Mouse (Mus musculus) neural tube, embryonic 13.5 days (tissue): Measurements from ENCODE around the gene Gm14325. TPM values are rescaled to one million over a fixed set of nuclear protein-coding genes. Genes with fewer than 3 reads are reported as not detected.
"Not testable (repeated sequence)": the region's sequence is repeated elsewhere in the genome, so short reads cannot be mapped to it uniquely, and the experiment has no call there.

Source experiments
- ATAC-seq: fragments of 200-750 bp; cut with Nextera tagmentation; 2 replicates; pipeline ENCODE4 v1.8.0; 2017; ENCODE audit warnings: low read depth, mild to moderate bottlenecking, moderate TSS enrichment, moderate library complexity
- H3K27ac ChIP-seq: fragments of 300-500 bp; sonication (generic); replicated peaks from 2 replicates; pipeline ENCODE4 v1.5.1; 2015; ENCODE audit warnings: moderate library complexity, mild to moderate bottlenecking, inconsistent platforms
- H3K27me3 ChIP-seq: fragments of 300-500 bp; sonication (generic); 2 replicates; pipeline ENCODE4 v1.6.1; 2015; ENCODE audit warnings: mild to moderate bottlenecking, inconsistent platforms
- H3K36me3 ChIP-seq: fragments of 300-500 bp; sonication (generic); 2 replicates; pipeline ENCODE4 v1.6.1; 2015; ENCODE audit warnings: mild to moderate bottlenecking, inconsistent platforms
- H3K4me1 ChIP-seq: fragments of 300-500 bp; sonication (generic); replicated peaks from 2 replicates; pipeline ENCODE4 v1.6.1; 2015; ENCODE audit warnings: inconsistent platforms
- H3K4me2 ChIP-seq: fragments of 300-500 bp; sonication (generic); 2 replicates; pipeline ENCODE4 v1.6.1; 2015; ENCODE audit warnings: inconsistent platforms, mild to moderate bottlenecking, moderate library complexity
- H3K4me3 ChIP-seq: fragments of 300-500 bp; sonication (generic); 2 replicates; pipeline ENCODE4 v1.5.1; 2015; ENCODE audit warnings: mild to moderate bottlenecking, inconsistent platforms
- H3K9ac ChIP-seq: fragments of 300-500 bp; sonication (generic); 2 replicates; pipeline ENCODE4 v1.6.1; 2015; ENCODE audit warnings: moderate library complexity, mild to moderate bottlenecking, inconsistent platforms
- H3K9me3 ChIP-seq: fragments of 300-500 bp; sonication (generic); 2 replicates; pipeline ENCODE4 v1.6.1; 2016; ENCODE audit warnings: inconsistent platforms
- WGBS: fragments of 180-500 bp; shearing (Covaris S2); methylation state at CpG from one replicate; pipeline ENCODE4 v1.1.7; 2015; 5-methylcytosine and 5-hydroxymethylcytosine counted together
- polyA plus RNA-seq: library from polyadenylated mRNA; unstranded; fragments of >200 nt; fragmentation: Nextera tagmentation; extraction: Ambion mirVana; gene quantifications from 2 replicates; pipeline ENCODE4 v1.2.1, GENCODE M21; 2015

The Gm14325 gene
- 35.0 and 36.1 TPM in 2 replicates for polyA plus RNA-seq

DNA sequence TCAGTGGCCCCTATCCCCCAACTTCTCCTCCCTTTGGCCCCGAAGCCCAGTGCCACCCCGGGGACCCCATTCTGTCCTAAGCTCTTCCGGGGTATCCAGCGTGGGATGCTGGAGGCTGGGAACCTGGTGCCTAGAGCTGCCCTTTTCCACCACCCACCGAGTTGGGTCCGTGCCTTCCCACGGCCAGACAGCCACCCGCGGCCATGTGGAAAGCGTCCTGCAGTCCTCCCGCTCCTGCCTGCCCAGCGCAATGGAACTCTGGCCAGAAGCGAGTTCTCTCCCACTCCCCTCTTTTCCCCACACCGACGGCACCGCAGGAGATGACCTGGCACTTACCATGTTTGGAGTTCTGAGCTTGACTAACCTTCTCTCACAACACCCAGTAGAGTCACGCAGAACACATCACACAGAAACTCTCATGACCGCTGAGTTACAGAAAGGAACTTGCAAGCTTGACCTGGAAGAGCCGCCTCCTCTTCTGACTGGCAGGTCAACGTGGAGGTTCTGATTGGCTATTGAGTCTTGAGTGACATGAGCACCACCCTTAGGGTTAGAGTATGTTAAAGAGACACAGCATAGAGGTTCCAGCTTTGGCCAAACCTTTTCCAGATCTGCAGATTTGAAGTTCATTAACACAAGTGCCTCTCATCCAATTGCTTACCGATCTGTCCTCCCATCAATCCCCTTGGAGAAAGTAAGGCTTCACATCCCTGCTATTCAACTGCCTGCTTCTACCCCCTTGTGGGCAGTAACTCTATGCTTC, at the start of gene Gm14325:
Gene Gm14325 (minus strand): TSS at position 436 of the 763 bp plus-strand sequence.
- peak within 1 kb of the TSS; percentile 42 for H3K4me3 ChIP-seq
- H3K27ac ChIP-seq, H3K4me1 ChIP-seq, H3K36me3 ChIP-seq, H3K27me3 ChIP-seq, H3K9me3 ChIP-seq, ATAC-seq: not testable (repeated sequence)
- WGBS: 1% methylated on average over 18 of the region's 21 CpGs
- peak within 1 kb of the TSS; percentile 64 for H3K9ac ChIP-seq
- H3K4me2 ChIP-seq: peak within 1 kb of the TSS; percentile 54

DNA sequence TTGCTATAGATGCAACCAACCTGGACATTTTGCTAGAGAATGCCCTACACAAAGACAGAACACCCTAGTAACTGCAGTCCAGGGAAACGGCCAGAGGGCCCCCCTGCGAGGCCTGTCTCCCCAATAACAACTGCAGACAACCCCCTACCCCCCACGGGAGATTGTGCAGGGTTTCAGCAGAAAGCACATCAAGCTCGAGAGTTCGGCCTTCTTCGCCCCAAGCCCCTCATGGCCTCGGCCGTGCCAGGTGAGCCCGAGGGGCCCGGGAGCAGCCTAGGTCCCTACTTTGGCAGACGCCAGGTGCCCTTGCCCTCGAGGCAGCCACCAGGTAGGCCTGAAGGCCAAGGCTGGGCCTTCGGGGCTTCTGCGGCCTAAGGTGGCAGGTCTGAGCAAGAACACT, 47.6 kb upstream of the Gm14325 start:
- 94% methylated on average over 14 of the region's 14 CpGs for WGBS
- H3K9me3 ChIP-seq, H3K9ac ChIP-seq, H3K4me1 ChIP-seq, H3K36me3 ChIP-seq, ATAC-seq, H3K4me3 ChIP-seq, H3K27ac ChIP-seq, H3K27me3 ChIP-seq, H3K4me2 ChIP-seq: not testable (repeated sequence)

DNA sequence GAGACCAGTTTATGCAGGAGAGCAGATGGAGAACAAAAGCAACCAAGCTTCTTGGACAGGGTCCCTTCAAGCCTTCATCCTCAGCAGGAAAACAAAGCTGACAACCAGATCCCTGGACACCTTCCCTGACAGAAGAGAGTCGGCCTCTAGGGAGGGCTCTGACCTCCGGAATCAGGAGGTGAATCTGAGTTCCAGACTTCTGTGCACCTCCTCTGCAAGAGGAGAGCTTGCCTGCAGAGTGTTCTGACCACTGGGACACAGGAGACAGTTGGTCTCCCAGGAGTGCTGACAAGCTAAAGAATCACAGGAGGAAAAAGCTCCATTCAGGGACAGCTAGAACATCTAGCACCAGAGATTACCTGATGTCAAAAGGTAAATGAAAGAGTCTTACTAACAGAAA, 22.1 kb upstream of the Gm14325 start:
- H3K9me3 ChIP-seq, ATAC-seq, H3K4me1 ChIP-seq, H3K27ac ChIP-seq, H3K4me2 ChIP-seq, H3K9ac ChIP-seq, H3K4me3 ChIP-seq, H3K27me3 ChIP-seq, H3K36me3 ChIP-seq: not testable (repeated sequence)
- 91% methylated on average over 2 of the region's 2 CpGs for WGBS

DNA sequence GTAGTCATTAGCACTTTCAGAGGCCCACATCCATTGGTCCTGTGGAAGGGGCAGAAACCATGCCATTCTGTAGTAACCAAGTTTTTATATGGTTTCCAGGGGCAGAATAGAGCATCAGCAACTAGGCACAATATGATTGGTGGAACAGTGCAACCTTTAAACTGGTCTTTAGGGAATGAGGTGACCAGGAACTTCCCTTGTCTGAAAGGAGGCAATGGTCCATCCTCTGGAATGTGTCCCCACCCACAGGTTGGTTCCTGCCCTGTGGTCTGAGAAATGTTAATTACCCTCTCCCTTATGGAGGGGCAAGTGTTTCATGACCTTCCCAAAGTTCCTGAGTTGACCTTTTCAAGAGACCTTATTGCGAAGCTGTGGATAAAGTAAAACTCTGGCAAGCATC, 3.5 kb upstream of the Gm14325 start:
- H3K4me1 ChIP-seq, H3K36me3 ChIP-seq, H3K4me2 ChIP-seq, H3K27me3 ChIP-seq, H3K9me3 ChIP-seq, H3K9ac ChIP-seq, H3K27ac ChIP-seq, ATAC-seq, H3K4me3 ChIP-seq: not testable (repeated sequence)
- WGBS: 81% methylated on average over 1 of the region's 1 CpGs

DNA sequence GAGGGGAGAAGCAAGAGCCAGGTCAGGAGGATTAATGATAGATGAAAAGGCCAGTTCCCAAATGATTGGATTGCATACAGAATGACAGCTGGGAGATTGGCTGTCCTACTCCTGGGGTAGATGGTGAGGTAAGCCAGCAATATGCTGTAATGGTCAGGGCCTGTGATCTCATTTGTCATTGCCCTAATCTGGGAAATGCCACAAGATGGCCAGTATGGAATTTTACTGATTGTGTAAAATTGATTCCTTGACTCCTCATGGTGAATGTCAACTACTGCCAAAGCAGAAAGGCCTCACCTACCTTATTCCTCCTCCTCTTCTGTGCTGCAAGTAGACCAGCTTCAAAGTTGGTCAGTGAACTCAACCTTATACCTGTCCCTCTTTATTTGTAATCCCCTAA, 3.4 kb downstream of the Gm14325 start:
- not testable (repeated sequence) for H3K4me2 ChIP-seq, ATAC-seq, H3K9me3 ChIP-seq, H3K27me3 ChIP-seq, H3K4me3 ChIP-seq, H3K36me3 ChIP-seq, H3K9ac ChIP-seq, H3K4me1 ChIP-seq, H3K27ac ChIP-seq

DNA sequence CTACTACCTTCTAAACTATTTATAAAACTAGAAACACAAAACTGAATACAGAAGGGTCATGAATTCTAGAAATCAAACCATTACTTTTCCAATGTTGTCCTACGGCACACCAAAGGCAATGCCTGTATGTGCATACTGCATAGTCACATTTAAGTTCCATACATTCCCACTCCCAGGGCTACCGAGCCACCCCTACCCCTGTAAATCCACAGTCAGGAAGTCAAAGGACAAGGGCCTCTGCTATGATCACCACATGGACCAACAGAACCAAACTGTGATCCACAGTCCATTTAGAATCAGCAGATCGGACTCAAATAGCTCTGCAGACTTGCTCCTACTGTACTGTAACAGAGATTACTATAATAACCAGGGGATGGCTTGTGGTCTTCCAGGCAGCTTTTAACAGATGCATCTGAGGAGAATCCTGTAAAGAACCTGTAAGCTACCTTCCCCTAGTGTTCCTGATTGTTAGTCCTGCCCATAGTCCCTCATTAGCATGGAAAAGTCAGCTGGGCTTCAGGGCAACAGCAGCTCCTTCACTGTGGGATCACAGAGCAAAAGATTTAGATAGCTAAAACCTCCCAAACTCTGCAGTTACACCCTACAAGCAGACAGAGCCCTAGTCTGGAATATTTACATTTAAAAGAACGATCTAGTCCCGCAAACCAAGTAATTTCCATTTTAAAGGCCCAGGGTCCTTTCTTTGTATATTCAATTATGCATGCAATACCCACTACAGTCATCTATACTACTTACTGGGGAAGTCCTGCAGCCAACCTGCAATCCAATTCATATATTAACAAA, 4.2 kb downstream of the Gm14325 start:
- not testable (repeated sequence) for H3K9me3 ChIP-seq, H3K27me3 ChIP-seq, ATAC-seq, H3K4me2 ChIP-seq, H3K36me3 ChIP-seq, H3K4me1 ChIP-seq, H3K27ac ChIP-seq, H3K4me3 ChIP-seq, H3K9ac ChIP-seq
- 77% methylated on average over 5 of the region's 5 CpGs for WGBS

DNA sequence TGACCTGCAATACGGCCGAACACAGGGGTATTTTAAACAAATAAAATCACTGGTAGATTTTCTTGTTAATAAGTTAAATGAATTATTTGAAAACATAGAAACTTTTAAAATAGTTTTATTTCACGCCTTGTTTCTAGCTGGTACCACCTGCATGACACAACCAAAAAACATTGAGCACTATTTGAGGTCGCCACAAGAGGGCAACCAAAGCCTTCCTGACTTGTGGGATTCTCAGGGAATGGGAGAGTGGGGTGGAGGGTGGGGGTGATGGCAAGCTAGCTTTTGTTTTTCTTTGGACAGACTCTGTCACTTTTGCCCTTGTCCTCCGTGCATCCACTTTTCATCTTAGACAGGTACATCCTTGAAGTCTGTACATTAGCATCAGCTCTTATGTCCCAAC, 18.2 kb downstream of the Gm14325 start:
- not testable (repeated sequence) for H3K27me3 ChIP-seq, H3K9me3 ChIP-seq, H3K27ac ChIP-seq, H3K4me1 ChIP-seq, ATAC-seq, H3K9ac ChIP-seq, H3K36me3 ChIP-seq, H3K4me2 ChIP-seq, H3K4me3 ChIP-seq
- 54% methylated on average over 2 of the region's 5 CpGs for WGBS

DNA sequence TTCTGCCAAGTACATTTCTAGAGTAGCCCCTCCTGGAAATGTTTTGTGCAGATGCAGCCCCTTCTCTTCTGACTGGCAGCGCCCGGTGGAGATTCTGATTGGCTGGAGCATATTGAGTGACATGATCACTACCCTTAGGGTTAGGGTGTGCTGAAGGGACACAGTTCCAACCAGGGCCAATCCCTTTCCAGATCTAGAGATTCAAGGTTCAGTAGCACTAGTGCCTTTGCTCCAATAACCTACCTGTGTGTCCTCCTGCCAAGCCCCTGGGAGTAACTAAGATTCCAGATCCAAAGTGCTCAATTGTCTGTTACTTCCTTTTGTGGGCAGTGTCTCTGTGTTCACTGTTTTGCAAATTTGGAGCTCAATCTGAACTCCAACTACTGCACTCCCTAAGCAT, 34.0 kb downstream of the Gm14325 start:
- WGBS: no CpG with 5 or more reads among the region's 2 CpGs
- not testable (repeated sequence) for H3K27me3 ChIP-seq, H3K9ac ChIP-seq, ATAC-seq, H3K4me1 ChIP-seq, H3K4me3 ChIP-seq, H3K27ac ChIP-seq, H3K9me3 ChIP-seq, H3K4me2 ChIP-seq, H3K36me3 ChIP-seq

DNA sequence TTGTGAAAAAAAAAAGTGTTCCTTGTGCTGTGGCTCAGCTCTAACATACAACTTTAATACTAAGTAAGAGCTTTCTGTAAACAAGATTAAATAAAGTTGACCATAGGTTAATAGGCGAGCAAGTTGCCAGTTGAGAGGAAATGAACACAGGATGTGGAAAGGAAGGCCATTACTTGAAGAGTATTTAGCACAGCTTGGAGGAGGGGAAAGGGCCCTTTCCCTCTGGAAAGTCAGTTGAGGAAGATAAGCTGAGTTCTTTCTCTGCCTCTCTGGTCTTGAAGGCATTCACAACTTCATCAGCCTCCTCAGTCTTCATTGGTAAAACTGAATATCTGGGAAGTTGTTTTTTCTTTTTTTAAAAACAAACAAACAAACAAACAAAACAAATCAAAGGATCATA, 52.8 kb downstream of the Gm14325 start:
- H3K27ac ChIP-seq, ATAC-seq, H3K4me1 ChIP-seq, H3K9me3 ChIP-seq, H3K9ac ChIP-seq, H3K27me3 ChIP-seq, H3K36me3 ChIP-seq, H3K4me2 ChIP-seq, H3K4me3 ChIP-seq: not testable (repeated sequence)
- 85% methylated on average over 1 of the region's 1 CpGs for WGBS

Other genes starting within 250 kb of the Gm14325 start
- gene Gm14322, start 81.0 kb downstream of the Gm14325 start, polyA plus RNA-seq: 3.6 and 5.6 TPM in 2 replicates
- gene Gm14327, start 56.8 kb upstream of the Gm14325 start, polyA plus RNA-seq: 2.3 and 3.1 TPM in 2 replicates
- not detected in 2 replicates for gene Zfp972, start 85.3 kb upstream of the Gm14325 start, polyA plus RNA-seq
- gene Gm14326, start 117.0 kb upstream of the Gm14325 start, polyA plus RNA-seq: 14.2 and 15.9 TPM in 2 replicates
- 8.4 and 9.7 TPM in 2 replicates for gene Zfp971, start 182.9 kb upstream of the Gm14325 start, polyA plus RNA-seq
- 13.5 and 14.2 TPM in 2 replicates for gene Zfp931, start 238.1 kb upstream of the Gm14325 start, polyA plus RNA-seq